Mouse (Mus musculus) E14TG2a.4 (cell line): ENCODE results near the gene Rab40c.

ENCODE experiments used
- H3K27me3 ChIP-seq: 2 replicates; pipeline ENCODE4 v1.6.1; 2014; ENCODE audit warnings: low read length, control low read depth; ENCODE audit not compliant: insufficient read depth
- H3K36me3 ChIP-seq: 2 replicates; pipeline ENCODE4 v1.6.1; 2014; ENCODE audit warnings: low read length, control low read depth; ENCODE audit not compliant: insufficient read depth
- H3K4me1 ChIP-seq: replicated peaks from 2 replicates; pipeline ENCODE4 v1.6.1; 2014; ENCODE audit warnings: low read depth, low read length, control low read depth
- H3K4me3 ChIP-seq: replicated peaks from 2 replicates; pipeline ENCODE4 v1.5.1; 2014; ENCODE audit warnings: mild to moderate bottlenecking, low read length
- H3K9me3 ChIP-seq: 2 replicates; pipeline ENCODE4 v1.6.1; 2014; ENCODE audit warnings: low read length, control low read depth
- CTCF ChIP-seq: conservative IDR thresholded peaks from 2 replicates; pipeline ENCODE4 v1.5.1; 2014; ENCODE audit warnings: low read length
- NANOG ChIP-seq: IDR thresholded peaks from 2 replicates; pipeline ENCODE4 v1.6.1; 2014; ENCODE audit warnings: borderline replicate concordance, low read length, mixed read lengths
- POU5F1 ChIP-seq: IDR thresholded peaks from 2 replicates; pipeline ENCODE4 v1.6.1; 2014; ENCODE audit warnings: low read length, borderline replicate concordance

Rab40c gene

GRCm38 (mm10) chr17:25919144-25919785, at the start of gene Rab40c:
Rab40c (minus strand) TSS chr17:25919727.
- Histone ChIP-seq H3K9me3 (no peaks in the 10 kb centered on the region), H3K4me3 (peak within 1 kb of the TSS; percentile 98), H3K4me1 (peaks cover 37% of the 10 kb centered on the region), H3K27me3 (no peaks in the 10 kb centered on the region), H3K36me3 (peaks cover 32% of the 10 kb centered on the region)
- TF ChIP-seq NANOG: no peak

DNA sequence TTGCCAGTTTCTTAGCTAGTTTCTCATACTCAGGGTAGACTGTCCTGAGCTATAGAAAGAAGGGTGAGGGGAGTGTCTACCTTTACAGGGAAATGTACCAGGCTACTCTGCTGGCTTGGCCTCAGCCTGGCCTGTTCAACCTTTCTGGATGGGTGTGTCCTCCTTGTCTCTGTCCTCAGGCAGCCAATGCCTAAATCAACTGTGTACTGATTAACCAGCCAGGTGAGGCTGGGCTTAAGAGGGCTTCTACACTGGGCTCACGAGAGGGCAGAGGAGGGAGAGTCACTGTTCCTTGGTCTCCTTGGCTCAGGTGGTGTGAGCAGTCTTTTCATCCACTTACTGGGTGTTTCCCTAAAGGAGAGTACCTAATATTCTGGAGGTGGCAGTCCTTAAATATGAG, 48.6 kb upstream of the Rab40c start:
- TF ChIP-seq POU5F1 (no peak), CTCF (no peak), NANOG (no peak)
- Histone ChIP-seq H3K4me3 (no peak overlapping the region), H3K9me3 (no peaks in the 10 kb centered on the region), H3K27me3 (no peaks in the 10 kb centered on the region), H3K4me1 (peaks cover 24% of the 10 kb centered on the region), H3K36me3 (peaks cover 24% of the 10 kb centered on the region)

DNA sequence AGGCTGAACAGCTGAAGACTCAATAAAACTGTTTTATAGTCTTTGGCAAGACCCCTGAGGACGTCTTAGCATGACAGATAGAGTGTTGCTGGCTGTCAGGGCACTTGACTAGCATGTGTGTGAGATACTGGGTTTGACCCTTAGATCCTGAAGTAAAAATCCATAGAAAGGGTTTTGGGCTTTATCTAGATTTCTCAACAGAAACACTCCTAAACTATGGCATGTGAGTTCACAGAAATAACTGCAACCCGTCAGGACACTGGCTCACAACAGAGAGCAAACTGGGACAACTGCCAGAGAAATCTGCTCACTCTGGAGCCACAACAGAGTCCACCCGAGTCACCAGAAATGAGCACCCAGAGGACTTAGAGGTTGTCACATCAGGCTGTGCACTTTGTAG, 48.1 kb upstream of the Rab40c start:
- H3K9me3 ChIP-seq: no peaks in the 10 kb centered on the region
- peaks cover 23% of the 10 kb centered on the region for H3K4me1 ChIP-seq
- no peak overlapping the region for H3K4me3 ChIP-seq
- H3K36me3 ChIP-seq: peaks cover 28% of the 10 kb centered on the region
- H3K27me3 ChIP-seq: no peaks in the 10 kb centered on the region
- TF ChIP-seq POU5F1: no peak
- TF ChIP-seq CTCF: no peak
- no peak for TF ChIP-seq NANOG

DNA sequence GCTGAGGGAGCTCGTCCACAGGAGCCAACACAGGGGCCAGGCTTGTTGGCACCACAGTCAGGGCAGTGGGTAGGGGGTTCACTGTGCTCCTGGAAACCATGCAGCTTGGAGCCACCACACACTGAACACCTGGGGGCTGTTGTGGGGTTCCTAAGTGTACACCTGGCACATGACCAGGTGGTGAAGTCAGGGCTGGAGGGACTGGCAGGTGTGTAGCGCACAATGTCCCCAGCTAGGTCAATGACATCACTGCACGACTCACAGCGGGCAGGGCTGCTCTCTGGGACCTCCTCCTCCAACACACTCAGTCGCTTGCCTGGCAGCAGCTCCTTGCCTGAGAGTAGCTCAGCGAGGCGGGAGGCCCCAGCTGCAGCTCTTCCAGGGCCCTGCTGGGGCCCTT, 44.7 kb upstream of the Rab40c start:
- H3K9me3 ChIP-seq: no peaks in the 10 kb centered on the region
- H3K36me3 ChIP-seq: peaks cover 51% of the 10 kb centered on the region
- H3K4me1 ChIP-seq: peaks cover 44% of the 10 kb centered on the region
- H3K27me3 ChIP-seq: no peaks in the 10 kb centered on the region
- TF ChIP-seq NANOG (no peak), CTCF (no peak), POU5F1 (no peak)
- H3K4me3 ChIP-seq: no peak overlapping the region

GRCm38 (mm10) chr17:25962413-25962905, 42.9 kb upstream of the Rab40c start:
- Histone ChIP-seq H3K4me3 (no peak overlapping the region), H3K36me3 (peaks cover 59% of the 10 kb centered on the region), H3K27me3 (no peaks in the 10 kb centered on the region), H3K9me3 (no peaks in the 10 kb centered on the region), H3K4me1 (peaks cover 40% of the 10 kb centered on the region)
- TF ChIP-seq CTCF (no peak), NANOG (no peak), POU5F1 (no peak)

GRCm38 (mm10) chr17:25961566-25961965, 42.0 kb upstream of the Rab40c start:
- H3K4me3 ChIP-seq: no peak overlapping the region
- TF ChIP-seq CTCF (no peak), POU5F1 (no peak), NANOG (no peak)
- peaks cover 58% of the 10 kb centered on the region for H3K36me3 ChIP-seq
- peaks cover 40% of the 10 kb centered on the region for H3K4me1 ChIP-seq
- H3K27me3 ChIP-seq: no peaks in the 10 kb centered on the region
- no peaks in the 10 kb centered on the region for H3K9me3 ChIP-seq

DNA sequence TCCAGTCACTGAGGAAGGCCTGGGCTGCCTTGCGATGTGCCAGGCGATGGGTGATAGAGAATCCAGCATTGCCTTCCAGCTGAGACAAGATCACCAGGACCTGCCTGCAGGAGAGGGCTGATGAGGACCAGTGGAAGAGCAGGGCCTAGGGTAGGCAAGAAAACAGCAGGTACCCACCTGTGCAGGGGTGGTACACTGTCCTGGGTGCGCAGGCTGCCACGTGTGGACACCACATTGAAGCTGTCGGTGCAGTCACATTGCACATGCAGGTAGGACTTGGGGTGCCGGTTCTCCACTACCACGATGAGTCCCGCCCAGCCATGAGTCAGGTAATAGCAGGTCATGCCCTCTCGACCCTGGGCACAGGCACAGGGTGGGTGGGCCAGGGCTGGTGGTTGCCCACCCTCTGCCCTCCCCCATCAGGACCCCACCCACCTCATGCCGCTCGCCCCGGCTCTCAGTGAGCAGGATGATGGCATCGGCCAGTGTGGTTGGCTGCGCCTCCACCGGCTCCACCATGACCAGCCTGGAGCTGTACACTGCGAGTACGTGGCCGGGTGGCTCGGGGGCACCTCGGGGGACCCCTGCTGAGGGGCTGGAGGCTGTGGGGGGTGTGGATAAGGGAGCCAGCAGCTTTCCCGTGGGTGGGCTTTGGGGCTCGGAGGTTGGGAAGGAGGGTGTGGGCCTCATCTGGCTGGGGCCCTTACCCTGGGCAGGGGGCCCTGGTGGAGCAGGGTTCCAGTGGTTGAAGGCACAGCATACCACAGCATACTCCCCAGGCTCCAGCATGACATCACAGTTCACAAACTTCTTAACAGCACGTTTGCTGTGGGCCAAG, 40.3 kb upstream of the Rab40c start:
- H3K27me3 ChIP-seq: no peaks in the 10 kb centered on the region
- peaks cover 40% of the 10 kb centered on the region for H3K4me1 ChIP-seq
- no peak for TF ChIP-seq POU5F1
- no peak for TF ChIP-seq NANOG
- no peak for TF ChIP-seq CTCF
- H3K9me3 ChIP-seq: no peaks in the 10 kb centered on the region
- H3K36me3 ChIP-seq: peaks cover 51% of the 10 kb centered on the region
- no peak overlapping the region; the same call in 1 of the 2 replicates for H3K4me3 ChIP-seq

DNA sequence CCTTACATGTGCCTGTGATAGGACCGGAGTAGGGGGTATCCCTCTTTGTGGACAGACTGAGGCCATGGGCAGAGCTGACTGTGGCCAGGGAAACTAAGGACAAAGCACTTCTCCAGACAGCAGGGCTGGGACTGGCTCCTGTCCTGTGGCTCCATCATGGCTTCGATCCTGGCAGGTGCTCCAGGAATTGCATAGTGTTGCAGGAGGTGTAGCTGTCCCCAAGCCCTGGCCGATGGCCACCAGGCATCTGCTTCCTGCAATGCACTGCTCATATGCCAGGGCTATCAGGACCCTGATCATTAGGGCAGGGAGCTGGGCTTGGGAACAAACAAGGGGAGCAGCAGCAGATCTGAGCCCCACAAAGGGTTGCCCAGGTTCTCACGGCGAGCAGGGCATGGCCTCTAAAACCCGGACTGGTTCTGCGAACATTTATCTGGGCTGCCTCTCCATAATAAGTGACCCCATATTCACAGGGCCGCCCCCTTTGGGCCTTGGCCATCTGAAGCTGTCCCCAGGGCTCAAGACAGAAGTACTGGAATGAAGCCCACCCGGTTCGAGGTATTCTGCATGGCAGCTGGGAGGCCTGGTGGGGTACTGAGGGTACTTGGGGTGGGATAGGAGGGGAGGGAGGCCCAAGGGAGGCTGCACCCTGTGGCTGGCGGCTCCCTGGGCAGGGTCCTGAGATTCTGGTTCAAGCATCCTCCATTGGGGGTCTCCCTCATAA, 39.4 kb upstream of the Rab40c start:
- peaks cover 3% of the 10 kb centered on the region for H3K27me3 ChIP-seq
- H3K36me3 ChIP-seq: peaks cover 42% of the 10 kb centered on the region
- H3K4me1 ChIP-seq: peaks cover 32% of the 10 kb centered on the region
- TF ChIP-seq NANOG (no peak), CTCF (no peak), POU5F1 (no peak)
- H3K9me3 ChIP-seq: no peaks in the 10 kb centered on the region
- no peak overlapping the region for H3K4me3 ChIP-seq
